Mouse (Mus musculus) embryo, embryonic 9.5 days (tissue): ENCODE data around the gene Zbed3.
A peak's percentile ranks its signal among the peaks of the same experiment; 100 is the strongest.

Experiments used
- DNase-seq: peaks from one replicate; pipeline ENCODE4 v3.0.0-alpha.2; 2017; ENCODE audit errors: extremely low spot score

The Zbed3 gene

DNA sequence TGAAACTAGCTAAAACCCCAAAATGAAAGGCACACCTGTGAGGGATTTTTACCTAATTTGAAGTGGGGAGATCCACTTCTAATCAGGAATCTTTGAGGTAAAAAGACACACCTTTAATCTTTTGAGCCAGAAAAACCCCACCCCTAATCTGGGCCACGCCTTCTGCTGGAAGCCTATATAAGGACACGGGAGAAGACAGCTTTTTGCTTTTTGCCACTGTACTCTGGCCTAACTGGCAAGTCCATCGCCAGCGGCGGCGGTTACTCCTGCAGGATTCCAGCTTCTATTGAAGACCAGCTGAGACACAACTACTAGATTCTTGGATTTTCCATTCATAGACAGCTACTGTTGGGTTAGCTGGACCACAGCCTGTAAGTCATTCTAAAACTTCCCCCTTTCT, at the start of gene Zbed3:
Gene Zbed3 (plus strand): TSS at position 213 of the 400 bp plus-strand sequence.
- DNase-seq = no peak

DNA sequence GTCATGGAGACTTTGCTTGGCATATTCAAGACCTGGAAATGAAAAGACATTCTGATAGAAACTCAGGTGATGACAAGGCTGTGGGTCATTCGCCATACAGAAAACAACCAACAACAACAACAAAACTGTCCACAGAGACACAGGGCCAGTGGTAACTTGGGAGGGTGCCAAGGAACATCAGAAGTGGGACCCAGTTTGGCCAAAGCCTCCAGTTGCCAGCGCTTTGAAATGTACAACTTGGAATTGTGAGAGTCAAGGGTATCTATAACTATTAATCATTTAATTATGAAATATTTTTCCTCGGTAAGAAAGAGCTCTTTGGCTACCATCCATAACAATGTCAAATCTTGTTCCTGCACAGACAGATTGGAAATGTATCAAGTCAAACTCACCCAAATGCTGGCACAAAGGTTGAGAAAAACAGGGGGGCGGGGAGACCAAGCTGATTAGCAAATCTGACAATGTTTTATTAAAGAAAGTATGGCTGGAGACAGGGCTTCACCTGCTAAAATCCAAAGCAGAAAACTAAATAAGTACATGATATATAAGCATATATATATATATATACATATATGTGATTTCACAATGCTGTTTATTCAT, 44.9 kb upstream of the Zbed3 start:
- DNase-seq = no peak

DNA sequence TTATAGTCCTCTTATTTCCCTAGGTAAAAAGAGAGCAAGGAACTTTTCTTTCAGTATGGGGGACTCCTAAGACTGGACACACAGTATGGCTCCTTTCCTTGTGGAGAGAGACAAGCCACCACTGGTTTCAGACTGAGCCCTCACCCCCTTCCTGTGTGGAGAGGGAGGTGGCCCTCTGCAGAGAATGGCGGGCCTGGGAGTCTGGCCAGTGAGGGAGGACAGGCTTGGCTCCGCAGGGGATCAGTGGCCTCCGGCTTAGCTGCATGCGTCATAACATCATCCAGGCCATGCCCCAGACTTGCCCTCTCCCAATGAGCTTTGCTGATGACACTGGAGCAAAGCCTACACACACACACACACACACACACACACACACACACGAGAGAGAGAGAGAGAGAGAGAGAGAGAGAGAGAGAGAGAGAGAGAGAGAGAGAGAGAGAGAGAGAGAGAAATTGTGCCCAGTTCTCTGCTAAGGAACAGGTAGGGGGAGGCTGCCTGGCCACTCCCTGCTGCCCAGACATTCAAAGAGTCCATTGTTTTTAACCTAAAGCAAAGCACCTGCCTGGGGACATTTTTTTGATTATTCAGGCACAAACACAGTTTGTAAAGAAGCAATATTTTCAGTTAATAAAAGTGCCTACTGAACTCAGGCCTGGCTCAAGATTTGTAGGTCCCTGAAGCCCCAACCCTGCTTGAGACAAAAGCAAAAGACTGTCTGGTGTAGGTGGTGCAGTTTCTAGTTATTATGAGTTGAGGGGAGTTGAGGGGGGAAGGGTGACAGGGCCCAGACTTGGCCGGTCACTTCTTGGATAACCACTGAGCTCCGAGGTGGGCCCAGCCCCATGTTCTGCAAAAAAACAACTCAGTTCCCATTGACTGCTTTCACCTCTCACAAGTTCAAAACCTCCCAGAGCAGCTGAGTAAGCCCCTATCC, 41.4 kb upstream of the Zbed3 start:
- peak; percentile 6 for DNase-seq

- DNase-seq = peak; percentile 71
Observed at GRCm38 (mm10) chr13:95286989-95287388, 36.4 kb upstream of the Zbed3 start.

GRCm38 (mm10) chr13:95288027-95288426, 35.4 kb upstream of the Zbed3 start:
- DNase-seq = no peak

DNA sequence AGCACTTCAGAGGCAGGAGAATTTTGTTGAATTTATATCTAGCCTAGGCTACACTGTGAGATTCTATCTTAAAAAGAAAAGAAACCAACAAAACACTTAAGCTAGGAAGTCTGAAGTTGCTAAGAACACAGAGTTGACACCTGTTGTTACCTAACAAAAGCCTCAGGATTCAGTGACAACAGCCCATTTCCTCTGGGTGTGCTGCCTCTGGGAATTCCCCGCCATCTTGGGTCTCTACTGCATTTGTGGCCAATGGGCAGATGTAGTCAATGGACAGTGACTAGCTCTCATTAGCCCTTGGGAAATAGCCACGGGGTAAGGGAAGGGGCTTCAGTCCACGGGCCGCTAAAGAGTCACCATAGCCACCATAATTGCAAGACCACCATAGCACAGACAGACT, 31.4 kb upstream of the Zbed3 start:
- no peak for DNase-seq

- DNase-seq = no peak
Observed at GRCm38 (mm10) chr13:95299956-95300355, 23.5 kb upstream of the Zbed3 start.

DNA sequence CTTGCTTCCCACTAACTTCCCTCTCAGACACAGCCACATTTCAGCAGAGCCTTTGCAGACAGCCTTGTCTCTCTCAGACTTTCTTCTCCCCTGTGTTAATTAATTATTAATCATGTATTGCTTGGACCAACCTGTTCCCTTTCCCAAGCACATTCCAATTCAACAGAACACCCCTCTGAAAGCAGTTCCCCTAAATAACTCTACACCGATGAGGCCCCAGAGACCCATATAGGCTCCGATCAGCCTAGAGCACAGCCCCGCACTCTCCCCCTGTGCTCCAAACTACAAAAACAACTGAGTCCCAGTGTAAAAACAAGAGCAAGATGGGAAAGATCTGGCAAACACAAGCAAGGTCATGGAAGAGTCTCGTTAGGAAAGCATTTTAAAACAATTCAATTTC, 16.8 kb upstream of the Zbed3 start:
- DNase-seq = no peak

DNA sequence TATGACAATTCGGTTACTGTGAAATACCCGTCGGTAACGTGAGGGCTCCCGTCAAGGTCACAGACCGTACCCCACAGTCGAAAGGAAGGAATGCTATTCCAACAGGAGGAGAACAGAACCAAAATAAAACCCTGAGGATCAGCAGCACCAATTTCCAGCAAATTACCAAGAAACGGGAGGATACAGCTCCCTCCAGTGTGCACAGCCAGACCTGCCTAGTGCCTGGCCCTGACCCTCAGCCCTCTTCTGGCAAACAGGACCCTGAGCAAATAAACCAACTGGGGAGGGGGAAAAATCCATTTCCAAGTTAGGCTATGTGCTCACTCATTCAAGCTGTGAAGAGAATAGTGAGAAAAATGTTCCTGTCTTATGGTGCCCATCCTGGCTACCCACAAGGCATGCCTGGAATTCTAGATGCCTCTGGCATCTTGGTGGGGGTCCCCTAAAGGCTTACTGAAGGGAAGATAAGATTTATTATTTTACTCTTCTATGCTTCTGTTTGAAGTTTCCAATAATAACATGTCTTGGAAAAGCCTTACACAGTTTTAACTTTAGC, 16.2 kb upstream of the Zbed3 start:
- no peak for DNase-seq

DNA sequence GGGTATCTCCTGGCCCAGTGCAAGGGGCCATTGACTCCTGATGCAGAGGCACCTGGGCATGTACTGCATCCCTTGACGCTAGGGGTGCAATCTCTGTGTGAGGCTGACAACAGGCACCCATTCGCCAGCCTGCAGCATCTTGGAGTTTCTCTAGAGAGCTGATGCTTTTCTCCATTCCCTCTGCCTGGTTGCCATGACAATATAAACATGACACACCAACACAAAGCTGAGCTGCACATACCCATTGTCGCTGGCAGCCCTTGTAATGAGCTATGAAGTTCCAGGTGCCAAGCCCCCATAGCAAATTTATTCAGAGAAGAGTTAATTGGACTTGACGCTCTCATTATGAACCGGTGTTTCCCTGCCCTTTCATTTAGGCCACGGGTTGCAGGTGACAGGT, 11.4 kb upstream of the Zbed3 start:
- DNase-seq = no peak

DNA sequence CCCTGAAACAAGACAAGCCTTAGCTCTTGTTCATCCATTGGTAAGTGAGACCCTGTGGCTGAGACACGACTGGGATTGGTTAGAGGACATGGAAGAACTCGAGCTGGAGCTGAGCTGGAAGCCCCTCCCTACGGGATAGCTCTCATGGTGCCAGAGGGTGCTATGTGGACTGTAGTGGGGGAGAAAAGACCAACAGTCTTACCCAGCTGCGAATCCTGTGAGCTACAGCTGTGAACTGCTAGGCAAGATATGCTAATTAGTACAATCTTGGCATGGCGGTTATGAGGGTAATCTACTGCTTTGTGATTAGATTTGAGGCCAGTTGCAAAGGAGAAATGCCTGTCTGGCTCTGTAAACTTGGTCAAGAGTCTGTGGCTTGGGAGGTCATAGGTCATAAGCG, 4.3 kb upstream of the Zbed3 start:
- DNase-seq = no peak

GRCm38 (mm10) chr13:95320451-95320850, 3.0 kb upstream of the Zbed3 start:
- DNase-seq = no peak

GRCm38 (mm10) chr13:95323950-95324625, 676 bp downstream of the Zbed3 start:
- peak; percentile 78 for DNase-seq

GRCm38 (mm10) chr13:95324626-95325079, 1.2 kb downstream of the Zbed3 start:
- no peak for DNase-seq

DNA sequence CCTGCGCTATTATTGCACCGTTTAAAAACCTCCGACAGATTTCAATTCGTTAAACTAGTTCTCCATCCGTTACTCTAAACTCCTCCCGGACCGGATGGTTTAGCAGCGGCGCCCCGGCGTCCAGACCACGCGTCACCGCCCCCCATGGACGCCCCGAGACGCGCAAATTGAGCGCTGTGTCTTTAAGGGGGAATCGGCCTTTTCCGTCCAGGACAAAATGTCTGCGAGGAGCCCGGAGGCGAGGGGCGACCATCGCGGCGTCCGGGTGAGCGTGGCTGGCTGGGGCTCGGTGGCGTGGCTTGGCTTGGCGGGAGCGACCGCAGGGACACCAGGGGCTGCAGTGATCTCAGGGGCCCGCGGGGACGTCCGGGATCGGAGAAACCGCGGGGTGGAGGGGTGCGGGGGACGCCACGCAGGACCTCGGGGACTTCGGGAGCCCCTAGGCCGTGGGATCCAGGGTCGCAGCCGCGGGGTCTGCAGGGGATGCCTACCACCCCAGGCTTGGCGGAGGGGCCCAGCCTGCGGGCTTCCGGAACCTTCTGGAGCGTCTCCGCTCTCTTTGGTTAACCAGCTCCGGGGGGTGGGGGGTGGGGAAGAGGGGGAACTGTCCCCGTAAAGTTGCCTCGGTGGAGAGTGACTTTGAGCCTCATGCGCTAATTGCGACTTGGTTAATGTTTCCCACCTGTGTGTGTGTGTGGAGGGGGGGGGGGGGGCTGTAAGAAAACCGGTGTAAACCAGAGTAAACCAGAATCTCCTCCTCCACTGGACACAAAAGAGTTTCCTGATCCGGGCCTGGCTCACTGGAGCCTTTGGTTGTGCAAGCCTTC, 1.9 kb downstream of the Zbed3 start:
- DNase-seq = peak; percentile 84

DNA sequence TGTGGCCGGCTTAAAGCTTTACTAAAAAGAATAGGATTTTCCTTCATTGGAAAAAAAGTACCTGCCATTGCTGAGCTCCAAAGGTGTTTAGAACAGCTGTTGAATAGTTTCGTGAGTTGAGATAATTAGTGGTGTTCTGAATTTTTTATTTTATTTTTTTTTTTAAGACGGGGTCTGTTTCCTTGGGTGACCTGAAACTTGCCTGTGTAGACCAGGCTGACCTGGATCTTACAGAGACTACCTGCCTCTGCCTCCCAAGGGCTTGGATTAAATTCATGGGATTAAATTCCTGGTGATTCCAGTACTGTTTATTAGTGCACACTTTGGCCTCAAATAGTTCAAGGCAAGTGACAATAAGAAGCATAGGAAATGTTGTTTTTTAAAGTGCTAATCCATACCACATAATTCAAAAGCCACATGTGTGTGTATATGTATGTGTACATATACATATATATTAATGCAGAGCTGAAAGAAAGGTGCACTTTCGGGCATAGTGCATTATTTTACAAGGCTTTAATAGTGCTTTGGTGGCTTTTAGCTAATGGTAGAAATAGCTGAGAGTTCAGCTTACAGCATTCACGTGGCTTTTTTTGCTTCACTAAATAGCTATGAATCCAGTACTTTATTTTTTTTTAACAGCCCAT, 2.6 kb downstream of the Zbed3 start:
- DNase-seq = no peak

DNA sequence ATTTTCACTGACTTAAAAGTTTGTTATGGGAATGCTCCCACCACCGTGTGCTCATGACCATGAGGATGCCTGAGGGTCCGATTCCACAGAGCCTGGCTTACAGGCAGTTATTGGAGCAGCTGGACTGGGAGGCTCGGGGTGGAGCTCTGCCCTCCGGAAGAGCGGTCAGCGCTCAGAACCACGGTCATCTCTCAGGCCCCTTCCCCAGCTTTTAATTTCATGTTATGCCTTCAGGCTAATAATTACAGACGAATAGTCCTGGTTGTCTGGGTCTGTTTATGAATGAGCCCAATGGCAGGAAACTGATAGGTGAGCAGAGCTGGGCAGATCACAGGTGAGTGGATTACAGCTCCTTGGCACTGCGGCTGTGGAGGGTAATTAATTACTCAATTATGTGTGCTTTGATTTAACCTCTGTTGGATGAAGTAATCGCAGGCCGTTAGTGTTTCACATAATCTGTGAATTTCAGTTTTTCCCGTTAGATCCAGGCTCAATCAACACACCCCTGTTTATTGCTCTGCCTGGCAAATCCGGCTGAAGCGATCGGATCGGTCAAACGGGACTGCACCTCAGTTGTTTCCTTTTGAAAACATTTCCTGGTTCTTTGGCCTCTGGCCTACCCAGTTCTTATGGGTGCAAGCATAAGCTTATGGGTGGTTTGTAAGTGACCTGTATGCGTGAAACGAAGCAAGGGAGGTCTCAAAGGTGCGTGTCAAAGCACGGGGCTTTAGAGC, 3.4 kb downstream of the Zbed3 start:
- DNase-seq = peak; percentile 46

GRCm38 (mm10) chr13:95327345-95327741, 3.9 kb downstream of the Zbed3 start:
- DNase-seq = no peak

DNA sequence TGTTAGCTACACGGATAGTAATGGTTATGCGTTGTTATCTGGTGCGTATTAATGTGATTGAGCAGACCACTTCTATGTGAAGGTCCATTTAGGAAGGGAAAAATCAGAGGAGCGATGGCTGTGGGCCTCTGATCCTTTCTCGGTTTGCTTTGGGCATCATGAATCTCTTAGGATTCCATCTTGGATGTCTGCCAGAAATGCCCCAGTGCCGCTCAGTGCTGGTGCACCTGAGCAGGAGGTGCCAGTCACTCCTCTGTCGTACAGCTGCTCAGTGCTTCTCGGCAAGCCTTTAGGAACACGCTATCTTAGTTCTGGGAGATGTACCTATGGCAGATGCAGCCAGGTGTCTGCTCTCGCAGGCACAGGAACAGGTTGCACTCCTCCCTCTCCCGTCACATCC, 5.4 kb downstream of the Zbed3 start:
- DNase-seq = no peak

DNA sequence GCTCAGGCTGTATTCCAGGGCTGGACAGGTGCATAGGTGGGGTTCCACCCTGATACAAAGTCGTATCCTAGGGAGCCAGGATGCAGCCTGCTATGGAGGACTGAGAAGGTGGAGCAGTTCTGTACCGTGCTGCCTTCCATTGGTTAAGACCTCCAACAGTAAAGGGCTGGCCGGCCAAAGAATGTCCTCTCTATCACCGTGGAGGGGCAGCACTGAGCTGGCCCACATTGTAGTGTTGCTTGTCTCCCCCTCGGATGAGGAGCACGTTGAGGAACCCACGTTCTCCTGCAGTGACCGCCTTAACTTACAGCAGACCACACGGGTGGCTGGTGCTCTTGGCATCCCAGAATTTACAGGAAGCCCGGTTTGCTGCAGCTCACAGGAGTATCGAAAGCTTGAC, 7.1 kb downstream of the Zbed3 start:
- no peak for DNase-seq
